Mouse (Mus musculus) WW6 (cell line): ENCODE data around the gene Pon2.

ENCODE experiments used
- DNase-seq: peaks from one replicate; pipeline ENCODE4 v3.0.0-alpha.2; 2013; ENCODE audit warnings: low read depth, low spot score

Gene Pon2

GRCm38 (mm10) chr6:5292841-5293240 lies 5.4 kb downstream of the Pon2 start:
- no peak for DNase-seq

- DNase-seq, result no peak
Observed at GRCm38 (mm10) chr6:5291450-5291849, 6.8 kb downstream of the Pon2 start.

- DNase-seq, result no peak
Observed at GRCm38 (mm10) chr6:5287919-5288318, 10.3 kb downstream of the Pon2 start.

DNA sequence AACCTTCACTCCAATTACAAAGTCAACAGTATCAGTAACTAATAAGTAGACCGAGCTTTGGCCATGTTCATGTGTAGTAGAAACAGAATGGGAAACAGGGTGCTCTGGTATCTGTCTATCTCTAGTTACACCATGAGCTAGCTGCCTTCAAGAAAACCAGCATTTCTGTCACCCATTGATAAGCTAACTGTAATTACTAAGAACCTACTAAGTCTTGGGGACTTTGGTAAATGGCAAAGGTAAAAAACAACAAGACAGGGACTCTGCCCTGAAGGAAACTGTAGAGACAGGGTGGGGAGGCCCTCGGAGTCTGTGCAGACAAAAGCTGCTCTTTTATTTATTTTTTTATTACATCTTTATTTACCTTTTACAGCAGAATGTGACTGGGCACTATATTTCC lies 10.9 kb downstream of the Pon2 start:
- DNase-seq, result no peak

- no peak for DNase-seq
Observed at GRCm38 (mm10) chr6:5282418-5282817, 15.8 kb downstream of the Pon2 start.

GRCm38 (mm10) chr6:5280576-5281305 lies 17.5 kb downstream of the Pon2 start:
- no peak for DNase-seq

DNA sequence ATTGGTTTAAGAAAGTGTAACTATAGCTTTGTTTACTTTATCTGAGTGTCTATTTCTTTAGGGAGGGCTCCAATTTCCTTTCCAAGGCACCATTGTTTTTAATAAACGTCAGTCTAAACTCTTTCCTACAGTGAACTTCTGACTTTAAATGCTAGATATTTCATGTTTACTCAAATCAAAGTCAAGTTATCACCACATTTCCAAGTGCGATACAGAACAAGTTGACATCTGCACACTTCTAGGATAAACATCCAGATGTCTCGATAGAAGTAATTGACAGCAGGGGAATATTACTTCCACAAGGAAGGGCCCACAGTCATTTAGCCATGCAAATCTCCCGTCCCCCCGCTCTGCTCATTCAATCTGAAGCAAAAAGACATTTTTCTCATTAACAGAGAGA lies 20.3 kb downstream of the Pon2 start:
- DNase-seq, result no peak

DNA sequence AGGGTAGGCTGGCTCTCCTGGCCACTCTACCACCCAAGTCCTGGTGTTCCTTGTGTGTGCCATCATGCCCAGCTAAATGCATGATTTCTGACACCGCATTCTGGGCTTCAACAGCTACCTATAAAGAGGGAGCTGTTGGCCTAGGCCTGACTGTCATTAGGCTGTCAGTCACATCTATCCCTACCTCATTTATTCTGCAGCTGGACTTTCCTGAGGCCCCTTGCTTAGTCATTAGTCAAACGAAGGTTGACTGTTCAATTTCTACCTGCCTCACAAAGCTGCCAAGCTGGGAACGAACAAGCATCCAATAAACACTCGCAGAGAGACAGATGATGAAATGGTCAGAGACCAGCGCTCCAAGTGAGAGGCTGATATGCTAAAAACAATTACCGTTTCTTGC lies 28.6 kb downstream of the Pon2 start:
- no peak for DNase-seq

- DNase-seq, result no peak
Observed at GRCm38 (mm10) chr6:5264793-5265192, 33.5 kb downstream of the Pon2 start.

DNA sequence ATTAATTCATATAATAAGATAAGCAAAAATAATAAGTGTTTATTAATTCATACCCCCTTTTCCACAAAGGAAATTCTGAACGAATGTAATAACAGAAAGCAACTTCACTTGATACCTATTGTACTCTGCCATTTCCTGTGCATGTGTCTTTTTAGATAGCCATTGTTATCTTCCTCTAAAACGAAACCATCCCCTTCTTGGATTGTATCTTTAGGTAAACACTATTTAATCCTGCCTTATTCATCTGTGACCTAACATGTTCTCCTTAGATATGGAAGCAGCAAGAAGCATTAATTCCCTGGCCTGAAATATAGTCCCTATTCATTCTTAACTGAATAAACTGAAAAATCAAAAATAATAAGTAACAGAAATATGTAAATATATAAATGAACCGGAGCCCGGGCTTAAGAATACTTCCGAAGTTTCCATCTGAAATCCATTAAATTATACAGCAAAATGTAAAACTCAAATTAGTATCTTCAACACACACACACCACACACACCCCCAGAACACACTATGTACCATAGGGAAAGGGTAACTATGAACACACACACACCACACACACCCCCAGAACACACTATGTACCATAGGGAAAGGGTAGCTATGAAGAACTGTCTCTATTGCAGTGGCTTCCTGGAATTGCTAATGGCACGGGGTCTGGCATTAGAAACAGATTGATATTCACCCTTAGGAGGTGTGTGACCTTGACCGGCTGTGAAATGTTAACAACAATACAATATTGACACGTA lies 34.8 kb downstream of the Pon2 start:
- DNase-seq, result no peak

GRCm38 (mm10) chr6:5262322-5263249 lies 35.7 kb downstream of the Pon2 start:
- no peak for DNase-seq

DNA sequence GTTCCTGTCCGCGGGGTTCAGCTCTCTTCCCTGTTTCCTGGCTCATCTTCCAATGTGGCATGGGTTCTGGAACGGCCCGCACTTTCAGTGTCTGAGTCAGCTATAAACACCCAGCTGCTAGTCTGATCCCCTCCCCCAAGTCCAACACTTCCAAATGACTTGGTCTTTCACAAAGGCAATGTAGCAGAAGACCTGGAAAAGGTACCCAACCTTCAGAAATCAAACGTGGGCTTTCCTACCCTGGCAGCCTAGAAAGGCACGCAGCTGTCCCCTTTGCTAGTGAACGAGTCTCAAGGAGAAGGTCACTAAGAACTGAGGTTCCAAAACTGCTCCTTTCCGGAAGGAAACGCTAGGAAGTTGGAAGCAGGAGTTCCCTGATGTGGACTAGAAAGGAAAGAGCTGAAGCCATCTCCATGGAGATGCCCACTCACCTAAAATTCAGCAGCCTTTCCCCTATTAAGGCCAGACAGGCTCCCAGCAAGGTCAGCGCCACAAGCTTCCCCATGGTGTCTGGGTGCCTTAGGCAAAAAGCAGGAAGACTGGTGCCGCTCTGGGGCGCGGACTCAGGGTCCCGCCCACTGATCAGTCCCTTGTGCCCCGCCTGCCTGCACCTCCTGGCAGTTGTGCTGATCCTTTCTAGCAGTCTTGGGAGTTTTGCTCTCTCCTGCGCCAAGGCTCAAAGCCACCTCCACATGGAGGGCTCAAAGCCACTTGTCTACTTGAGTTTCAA lies 42.4 kb downstream of the Pon2 start, which contains the start of gene Pon3:
Pon3 (minus strand) TSS at position 565 of the 730 bp plus-strand sequence.
- DNase-seq, result peak; percentile 34

- no peak for DNase-seq
Observed at GRCm38 (mm10) chr6:5255291-5255690, 43.0 kb downstream of the Pon2 start.

- no peak for DNase-seq
Observed at GRCm38 (mm10) chr6:5254869-5255268, 43.4 kb downstream of the Pon2 start.

DNA sequence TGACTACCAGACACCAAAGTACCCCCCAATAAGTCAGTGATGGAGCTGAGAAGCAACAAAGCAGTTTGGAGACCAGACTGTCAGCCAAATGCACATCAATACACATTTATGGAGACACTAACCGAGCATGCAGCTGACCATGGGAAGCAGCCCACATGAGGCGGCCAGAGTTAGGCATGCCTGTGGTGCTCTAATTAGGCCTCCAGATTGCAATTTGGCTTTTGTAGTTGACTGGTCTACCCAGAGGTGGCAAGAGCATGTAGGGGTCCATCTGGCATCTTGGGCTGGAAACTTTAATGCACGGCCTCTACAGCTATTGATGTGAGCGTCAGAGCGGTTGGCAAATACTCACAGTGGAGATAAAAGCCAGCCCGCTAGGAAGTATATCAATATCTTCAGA lies 52.3 kb downstream of the Pon2 start:
- DNase-seq, result no peak

GRCm38 (mm10) chr6:5238799-5239198 lies 59.5 kb downstream of the Pon2 start:
- DNase-seq, result no peak

DNA sequence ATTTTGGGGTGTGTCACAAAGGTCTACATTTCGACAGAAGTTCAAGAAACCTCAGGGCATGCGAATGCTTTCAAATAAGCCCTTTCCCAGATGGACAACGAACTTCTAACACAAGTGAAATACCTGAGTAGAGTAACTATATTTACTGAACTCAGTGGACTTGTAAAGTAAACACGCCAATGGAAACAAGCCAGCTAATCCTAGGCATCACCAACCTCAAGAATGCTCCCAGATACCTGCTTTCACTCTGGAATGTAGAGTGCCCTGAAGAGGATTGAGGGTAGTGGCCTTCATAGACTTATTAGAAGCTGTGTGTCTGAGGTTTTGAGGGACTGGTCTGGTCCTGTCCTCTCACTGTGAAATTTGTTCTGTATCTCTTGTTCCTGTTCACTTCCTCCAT lies 60.7 kb downstream of the Pon2 start:
- no peak for DNase-seq

GRCm38 (mm10) chr6:5236843-5237371 lies 61.3 kb downstream of the Pon2 start:
- DNase-seq, result no peak

DNA sequence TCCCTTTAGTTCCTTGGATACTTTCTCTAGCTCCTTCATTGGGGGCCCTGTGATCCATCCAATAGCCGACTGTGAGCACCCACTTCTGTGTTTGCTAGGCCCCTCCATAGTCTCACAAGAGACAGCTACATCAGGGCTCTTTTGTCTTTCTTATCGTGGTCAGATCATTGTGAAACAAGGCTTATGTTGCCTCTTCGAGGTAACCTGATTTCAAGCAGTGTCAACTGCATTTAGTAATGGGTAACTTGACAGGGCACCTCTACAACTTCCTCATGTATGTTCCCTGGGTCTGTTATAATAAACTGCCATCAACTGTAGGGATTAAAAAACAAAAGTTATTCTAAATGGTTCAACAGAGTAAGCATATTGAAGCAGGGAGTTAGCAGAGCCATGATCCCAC lies 63.7 kb downstream of the Pon2 start:
- DNase-seq, result no peak

GRCm38 (mm10) chr6:5233812-5234211 lies 64.4 kb downstream of the Pon2 start:
- no peak for DNase-seq

DNA sequence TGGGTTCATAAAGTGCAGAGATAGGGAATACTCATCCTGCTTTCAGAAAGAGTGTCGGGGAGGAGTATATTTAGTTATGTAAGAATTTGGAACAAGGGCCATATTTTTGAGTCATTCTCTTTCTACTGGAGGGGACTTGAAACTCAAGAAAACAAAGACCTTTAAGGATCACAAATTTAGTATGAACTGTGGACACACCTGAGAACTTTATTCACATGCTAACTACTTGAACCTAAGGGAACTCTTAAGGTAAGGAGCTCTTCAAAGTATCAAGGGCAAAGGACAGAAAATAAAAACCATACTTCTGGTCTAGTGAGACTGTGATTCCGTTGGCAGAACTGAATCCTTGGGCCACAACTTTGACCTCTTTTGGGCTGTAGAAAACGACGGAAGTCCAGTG lies 66.2 kb downstream of the Pon2 start:
- DNase-seq, result no peak
